Mouse (Mus musculus): ENCODE results near the gene Sec23ip. TPM values are rescaled to one million over a fixed set of nuclear protein-coding genes. Genes with fewer than 3 reads are reported as not detected.
"Not testable (repeated sequence)": the region's sequence is repeated elsewhere in the genome, so short reads cannot be mapped to it uniquely, and the experiment has no call there.

Gene Sec23ip
- total RNA-seq (2021) = 10 to 100 TPM; 34.9 to 36.3 TPM

DNA sequence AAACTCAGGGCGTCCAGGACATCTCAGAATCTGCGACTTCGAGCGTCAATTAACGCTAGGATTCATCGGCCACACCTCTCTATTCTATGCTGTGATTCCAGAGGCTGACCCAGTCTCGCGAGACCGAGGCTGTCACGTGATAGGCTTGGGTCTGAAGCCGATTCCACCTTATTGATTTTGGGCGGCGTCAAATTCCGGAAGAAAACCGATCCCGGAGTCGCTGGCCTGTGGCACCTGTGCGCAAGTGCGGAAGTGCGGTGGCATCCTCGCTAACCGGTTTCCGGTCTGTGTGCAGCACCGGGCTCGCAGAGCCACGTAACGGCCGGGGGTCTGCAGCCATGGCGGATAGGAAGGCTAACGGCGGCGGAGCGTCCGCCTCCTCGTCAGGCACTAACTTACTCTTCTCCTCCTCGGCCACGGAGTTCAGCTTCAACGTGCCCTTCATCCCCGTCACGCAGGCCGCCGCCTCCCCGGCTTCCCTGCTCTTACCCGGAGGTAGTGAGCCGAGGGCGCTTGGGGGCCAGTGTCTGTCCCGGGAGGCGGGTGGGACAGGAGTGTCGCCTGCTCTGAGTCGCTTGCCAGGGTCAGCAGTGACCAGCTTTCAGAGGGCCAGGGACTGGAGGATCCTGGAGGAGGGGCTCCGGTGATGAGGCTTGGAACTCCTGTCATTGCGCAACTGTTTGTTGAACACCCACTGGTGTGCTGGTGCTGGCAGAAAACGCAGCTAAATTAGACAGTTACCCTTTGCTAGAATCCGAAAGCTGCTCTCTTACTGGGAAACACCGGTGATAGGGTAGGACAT, at the start of gene Sec23ip:
Gene Sec23ip (plus strand): TSS at position 260 of the 802 bp plus-strand sequence.
- DNase-seq = peak; percentile 98

- not testable (repeated sequence) for DNase-seq
Measured at GRCm38 (mm10) chr7:128699959-128700358, 44.8 kb upstream of the Sec23ip start.

- DNase-seq = peak; percentile 78
Measured at GRCm38 (mm10) chr7:128705735-128706134, 39.0 kb upstream of the Sec23ip start.

DNA sequence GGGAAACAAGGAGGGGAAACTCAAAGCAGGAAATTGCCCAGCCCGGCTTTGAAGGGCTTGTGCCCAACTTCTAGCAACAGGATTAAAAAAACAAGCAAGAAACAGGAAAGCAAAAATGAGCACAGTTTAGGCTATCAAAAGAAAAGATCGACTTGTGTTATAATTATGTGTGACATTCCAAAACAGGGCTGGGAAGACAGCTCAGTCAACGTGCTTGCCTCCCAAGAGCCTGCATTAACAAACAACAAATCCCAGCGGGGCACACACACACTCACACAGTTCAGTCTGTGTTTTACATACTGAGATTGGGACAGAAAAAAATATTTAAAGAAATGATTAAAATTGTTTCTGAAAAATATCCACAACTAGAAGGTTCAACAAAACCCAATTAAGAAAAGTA, 26.8 kb upstream of the Sec23ip start:
- no peak for DNase-seq

DNA sequence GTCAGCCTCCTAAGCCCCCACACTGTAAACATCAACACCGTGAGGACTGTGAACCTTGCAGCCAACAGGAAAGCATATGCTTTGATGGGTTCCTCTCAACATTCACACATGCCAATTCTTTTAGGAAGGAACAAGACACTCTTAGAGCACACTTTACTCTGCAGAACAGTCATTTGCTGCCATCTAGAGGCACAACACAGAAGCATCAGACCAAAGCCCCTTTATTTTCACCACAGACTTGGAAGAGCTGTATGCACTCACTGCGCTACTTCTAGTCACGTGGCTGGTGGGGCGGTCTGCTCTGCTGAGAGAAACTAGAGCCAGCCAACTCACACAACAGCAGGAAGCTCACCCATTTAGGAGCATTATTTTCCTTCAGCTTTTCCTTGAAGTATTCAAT, 20.0 kb upstream of the Sec23ip start:
- DNase-seq = peak; percentile 75

DNA sequence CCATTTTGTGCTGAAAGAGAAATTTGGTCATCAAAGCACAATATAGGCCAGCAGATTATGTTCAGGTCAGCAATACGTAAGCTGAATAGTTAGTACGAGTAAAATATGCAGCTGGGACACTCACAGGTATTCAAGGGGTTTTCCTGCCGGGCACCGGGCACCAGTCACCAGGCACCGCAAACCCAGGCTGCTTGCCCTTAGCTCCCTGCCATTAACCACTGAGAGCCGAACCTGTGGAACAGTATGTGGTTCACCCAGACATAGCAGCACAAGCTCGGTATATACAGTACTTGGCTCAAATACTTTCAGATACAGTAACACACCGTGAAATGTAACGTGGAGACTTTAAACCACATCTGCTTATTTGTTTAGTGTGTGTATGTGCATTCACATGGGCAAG, 19.6 kb upstream of the Sec23ip start:
- DNase-seq = no peak

DNA sequence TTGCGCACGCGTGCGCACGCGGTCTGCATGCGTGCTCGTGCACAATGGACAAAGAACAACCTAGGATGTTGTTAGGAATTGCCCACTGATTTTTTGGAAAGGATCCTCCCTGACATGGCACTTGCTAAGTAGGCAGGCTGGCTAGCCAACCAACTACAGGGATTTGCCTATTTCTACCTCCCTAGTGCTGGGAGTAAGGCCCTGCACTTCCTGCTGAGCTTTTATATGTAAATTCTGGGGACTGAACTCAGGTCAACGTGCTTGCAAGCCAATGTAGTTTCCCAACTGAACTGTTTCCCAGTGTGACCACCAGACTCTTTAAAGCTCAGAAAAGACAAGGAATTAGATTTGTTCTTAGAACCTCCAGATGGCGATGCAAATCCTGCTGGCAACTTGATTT, 17.7 kb upstream of the Sec23ip start:
- DNase-seq = no peak

GRCm38 (mm10) chr7:128727701-128728100, 17.0 kb upstream of the Sec23ip start:
- no peak for DNase-seq

DNA sequence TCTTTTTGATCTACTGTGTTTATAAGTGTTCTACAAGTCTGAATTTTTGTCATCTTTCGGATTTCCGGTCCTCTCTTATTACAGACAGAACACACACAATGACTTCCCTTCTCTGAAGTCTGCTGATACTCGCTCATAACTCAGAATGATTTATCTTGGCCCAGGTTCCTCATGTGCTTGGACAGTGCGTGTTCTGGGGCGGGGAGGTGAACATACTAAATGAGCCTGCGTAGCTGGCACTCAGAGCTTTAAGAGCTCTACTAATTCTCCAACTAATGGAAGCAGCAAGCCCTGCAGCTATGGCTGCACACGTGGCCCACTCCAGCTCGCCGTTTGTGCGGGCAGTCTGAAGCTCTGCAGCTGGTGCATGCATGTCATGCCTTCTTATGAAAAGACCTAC, 16.0 kb upstream of the Sec23ip start:
- DNase-seq = no peak

- no peak for DNase-seq
Measured at GRCm38 (mm10) chr7:128731585-128731984, 13.2 kb upstream of the Sec23ip start.

DNA sequence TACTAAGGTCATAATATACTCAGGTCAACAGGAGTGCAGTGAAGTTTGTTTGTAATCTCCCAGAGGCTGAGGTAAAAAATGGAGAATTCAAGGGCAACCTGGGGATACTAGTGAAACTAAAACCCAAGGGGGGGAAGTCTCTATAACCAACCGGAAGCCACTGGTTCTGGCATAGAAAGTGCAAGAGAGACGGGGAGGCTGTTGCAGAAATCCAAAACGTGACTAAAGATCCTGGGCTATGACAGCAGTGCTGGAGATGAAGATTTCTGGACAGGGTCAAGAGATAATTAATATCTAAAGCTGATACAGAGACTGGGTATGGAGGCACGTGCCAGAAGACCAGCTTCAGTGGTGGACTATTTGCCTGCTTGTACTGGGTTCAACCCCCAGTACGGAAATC, 6.7 kb upstream of the Sec23ip start:
- no peak for DNase-seq

- DNase-seq = no peak
Measured at GRCm38 (mm10) chr7:128739116-128739461, 5.7 kb upstream of the Sec23ip start.

DNA sequence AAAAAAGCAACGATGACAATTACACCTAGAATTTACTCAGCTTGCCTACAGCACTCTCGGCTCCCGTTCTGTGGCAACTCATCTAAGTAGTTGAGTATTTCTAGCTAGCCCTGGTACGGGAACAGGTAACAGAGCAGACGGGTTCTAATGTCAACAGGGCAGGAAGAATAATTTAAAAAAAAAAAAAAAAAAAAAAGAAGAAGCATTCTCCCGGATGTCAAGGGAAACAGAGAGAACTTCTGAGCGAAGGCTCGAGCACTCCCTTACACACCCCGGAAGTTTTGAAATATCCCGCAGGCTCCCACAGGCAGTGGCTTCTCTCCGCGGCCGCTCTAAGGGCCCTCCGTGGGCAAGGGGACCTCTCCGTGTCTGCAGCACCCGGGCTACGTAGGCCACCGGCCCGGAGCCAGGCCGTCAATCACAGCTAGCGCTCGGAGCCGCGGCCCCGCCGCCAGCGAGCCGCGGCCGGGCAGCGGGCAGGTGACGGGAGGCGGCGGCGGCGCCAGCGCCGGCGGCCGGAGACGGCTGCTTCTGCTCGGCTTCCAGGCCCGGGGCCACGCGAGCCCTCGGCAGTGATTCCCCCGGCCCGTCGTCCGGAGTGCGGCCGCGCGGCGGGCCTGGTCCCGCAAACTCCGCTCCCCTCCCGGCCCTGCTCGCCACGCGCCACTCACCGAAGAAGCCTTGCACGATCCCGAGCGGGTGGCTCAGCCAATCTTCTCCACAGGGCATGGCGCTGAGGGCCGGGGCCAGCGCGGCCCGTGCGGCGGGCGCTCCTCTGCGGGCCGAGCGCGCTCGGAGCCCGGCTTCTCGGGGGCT, 5.1 kb upstream of the Sec23ip start:
- peak; percentile 59 for DNase-seq

GRCm38 (mm10) chr7:128740334-128740733, 4.4 kb upstream of the Sec23ip start, which contains the start of gene Mcmbp:
Gene Mcmbp, minus strand, starts transcription at chr7:128740495.
- DNase-seq = peak; percentile 98

DNA sequence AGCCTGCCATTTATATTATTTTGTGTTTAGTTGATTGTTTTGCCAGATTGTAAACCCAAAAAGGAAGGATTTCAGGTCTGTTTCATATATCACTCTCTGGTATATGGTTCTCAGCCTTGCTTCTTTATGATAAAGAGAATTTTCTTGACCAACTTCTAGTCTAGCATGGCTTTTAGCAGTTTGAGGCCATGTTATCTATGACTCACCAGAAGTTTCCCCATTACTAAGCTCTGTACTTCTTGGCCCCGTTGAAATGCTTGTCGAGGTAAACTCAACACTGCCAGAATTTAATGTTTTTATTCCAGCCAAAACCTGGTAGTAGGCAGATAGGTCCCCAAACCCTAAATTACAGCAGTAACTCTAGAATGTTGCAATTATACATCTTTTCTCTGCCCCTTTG, 845 bp upstream of the Sec23ip start:
- DNase-seq = no peak

DNA sequence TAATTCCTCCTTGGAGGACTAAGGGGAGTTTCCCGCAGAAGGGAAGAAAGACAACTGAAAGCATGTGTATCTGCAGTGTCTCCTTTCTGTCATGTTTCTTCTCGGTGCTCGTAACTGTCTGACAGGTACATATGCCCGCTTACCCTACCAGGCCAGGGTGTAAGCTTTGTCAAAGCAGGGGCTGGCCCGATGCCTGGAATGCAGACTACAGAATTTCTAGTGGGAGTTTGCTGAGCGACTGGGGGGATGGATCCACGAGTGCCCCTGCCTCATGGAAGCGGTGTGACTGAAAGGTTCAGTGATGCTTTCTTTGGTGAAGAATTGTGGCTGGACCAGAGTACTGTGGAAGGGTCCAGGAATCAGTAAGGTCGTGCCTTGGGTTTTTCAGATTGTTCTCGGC, 1.4 kb downstream of the Sec23ip start:
- no peak for DNase-seq

DNA sequence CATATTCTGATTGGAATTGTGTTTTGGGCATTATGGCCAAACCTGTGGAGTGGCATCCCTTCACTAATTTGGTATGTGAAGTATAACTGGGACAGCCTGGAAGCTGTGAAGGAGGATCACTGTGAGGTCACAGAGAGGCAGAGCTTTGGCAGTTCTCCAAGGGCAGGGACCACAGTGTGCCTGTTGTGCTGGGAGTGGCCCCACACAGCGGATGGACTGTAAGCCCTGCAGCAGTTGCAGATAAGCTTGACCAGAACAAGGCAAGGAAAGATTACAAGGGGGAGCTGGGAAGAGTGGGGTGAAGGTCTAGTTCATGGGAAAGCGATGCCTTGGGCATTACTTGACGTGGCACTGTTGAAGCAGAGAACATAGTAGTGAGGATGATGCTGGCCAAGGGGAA, 4.0 kb downstream of the Sec23ip start:
- DNase-seq = peak; percentile 85

DNA sequence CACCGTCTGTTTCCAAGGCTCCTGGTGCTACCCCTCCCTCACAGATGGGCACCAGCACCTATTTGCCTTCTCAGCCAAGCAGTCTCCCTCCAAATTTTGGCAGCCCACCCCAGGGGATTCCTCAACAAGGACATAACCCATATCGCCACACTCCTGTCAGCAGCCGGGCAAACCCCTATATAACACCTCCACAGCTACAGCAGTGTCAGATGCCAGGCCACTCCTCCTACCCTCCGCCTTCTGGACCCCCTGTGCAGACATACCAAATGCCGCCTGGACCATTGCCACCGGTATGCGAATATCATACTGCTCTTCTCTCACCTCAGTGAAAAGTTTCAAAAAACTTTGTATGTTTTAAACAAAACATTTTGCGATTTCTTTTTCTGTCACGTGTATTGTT, 5.6 kb downstream of the Sec23ip start:
- DNase-seq = peak; percentile 47

- no peak for DNase-seq
Measured at GRCm38 (mm10) chr7:128752012-128752411, 7.3 kb downstream of the Sec23ip start.

DNA sequence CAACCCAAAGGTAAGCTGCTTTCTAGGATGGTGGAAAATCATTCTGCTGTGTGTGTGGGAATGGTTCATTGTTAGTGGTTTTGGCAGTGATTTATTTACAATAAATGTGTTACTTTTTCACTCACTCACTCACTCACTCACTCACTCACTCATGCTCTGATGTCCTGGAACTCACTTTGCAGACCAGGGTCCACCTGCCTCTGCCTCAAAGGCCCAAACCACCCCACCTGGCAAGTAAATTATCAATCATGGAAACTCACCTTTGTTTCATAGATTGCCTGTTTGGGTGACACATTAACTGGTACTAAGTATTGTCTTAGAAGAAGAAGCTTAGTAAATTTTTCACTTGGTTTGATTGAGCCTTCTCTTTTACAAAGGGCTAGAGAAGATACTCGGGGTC, 10.7 kb downstream of the Sec23ip start:
- no peak for DNase-seq

- DNase-seq = no peak
Measured at GRCm38 (mm10) chr7:128758948-128759347, 14.2 kb downstream of the Sec23ip start.

DNA sequence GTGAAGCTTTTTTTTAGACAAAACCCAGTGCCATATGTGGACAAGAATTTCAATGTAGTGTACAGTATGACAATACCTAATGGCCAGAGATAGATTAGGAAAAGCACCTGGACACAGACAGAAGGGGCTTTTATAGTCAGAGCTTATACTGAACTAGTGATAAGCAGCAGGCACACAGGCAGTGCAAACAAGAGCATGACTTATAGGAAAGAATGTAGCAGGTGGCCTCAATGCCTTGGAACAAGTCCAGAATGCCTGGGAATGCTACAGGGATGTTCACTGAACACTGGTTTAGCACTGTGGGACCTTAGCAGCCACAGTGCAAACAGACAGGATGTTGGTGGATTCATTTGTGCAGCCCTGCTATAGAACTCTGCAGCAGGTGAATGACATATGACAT, 22.0 kb downstream of the Sec23ip start:
- peak; percentile 20 for DNase-seq

DNA sequence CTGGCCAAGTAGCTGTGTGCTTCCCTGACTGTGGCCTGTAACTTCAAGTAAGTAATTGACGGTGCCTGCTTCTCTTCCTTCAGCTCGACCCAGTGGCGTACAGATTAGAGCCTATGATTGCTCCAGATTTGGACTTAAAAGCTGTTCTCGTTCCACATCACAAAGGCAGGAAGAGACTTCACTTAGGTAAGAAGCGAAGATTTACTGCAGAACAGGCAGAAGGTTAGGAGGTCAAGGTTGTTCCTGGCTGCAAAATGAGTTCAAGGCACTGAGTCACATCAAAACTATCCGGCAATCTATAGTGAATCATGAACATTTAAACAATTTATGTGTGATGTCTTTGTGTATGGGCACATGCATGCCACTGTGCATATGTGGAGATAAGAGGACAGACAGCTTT, 32.5 kb downstream of the Sec23ip start:
- DNase-seq = no peak

- DNase-seq = peak; percentile 66
Measured at GRCm38 (mm10) chr7:128779305-128779704, 34.6 kb downstream of the Sec23ip start.
